Mouse (Mus musculus): ENCODE results near the gene Hectd2.

Hectd2 gene

DNA sequence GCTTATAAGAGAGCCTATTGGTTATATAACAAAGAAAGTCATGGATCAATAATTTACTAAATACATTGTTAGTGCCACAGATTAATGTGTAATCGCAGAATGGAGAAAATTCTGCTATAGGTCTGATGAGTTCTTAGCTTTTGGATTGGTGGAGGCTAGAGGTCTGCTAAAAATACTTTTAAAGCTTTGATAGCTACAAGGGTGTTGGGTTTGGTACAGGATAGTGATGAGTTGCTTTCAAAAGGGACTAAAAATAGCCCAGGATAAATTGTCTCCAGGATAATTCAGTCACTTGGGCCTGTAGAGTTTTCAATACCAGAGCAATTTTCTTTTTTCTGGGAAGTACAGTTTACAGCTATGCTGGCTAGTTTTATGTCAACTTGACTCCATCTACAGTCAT, 108.3 kb downstream of the Hectd2 start:
- DNase-seq: no peak

- DNase-seq: no peak
Observed at GRCm38 (mm10) chr19:36663918-36664317, 109.5 kb downstream of the Hectd2 start.

- DNase-seq: no peak
Observed at GRCm38 (mm10) chr19:36664417-36664816, 110.0 kb downstream of the Hectd2 start.

DNA sequence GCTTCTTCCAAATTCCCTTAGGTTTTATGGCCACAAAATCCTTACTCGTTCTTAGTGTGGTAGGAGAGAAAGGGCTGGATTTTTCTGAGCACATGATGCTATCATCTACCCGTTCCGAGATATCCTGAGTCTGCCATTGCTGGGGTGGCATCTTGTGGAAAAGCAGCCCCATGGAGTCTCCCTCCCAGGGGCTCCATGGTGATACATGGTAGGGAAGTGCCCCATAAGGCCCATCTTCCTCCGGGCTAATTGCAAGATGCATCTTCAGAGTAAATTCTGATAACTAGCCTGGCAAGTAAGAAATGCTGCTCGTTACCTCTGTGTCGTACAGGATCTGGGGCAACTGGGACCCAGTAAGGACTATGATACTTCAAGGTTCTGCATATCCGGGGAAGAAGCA, 110.8 kb downstream of the Hectd2 start:
- DNase-seq: no peak

DNA sequence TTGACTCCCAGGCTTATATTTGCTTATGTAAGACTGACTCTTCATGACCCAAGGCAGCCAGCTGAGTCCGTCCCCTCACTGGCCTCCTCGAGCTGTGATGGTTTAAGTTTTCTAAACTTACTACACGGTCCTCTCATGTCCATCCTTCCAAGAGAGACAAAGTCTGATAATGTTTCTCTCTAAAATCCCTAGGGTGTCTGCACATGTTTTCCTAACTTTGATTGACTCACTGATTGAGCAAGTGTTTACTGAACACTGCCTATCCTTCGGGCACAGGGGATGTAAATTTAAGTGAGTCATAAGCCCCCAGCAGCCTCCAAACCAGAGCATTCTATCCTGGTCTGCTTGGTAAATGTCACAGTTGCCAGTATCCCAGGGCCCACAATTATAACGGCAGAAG, 111.2 kb downstream of the Hectd2 start:
- DNase-seq: no peak

GRCm38 (mm10) chr19:36666471-36666870, 112.0 kb downstream of the Hectd2 start:
- no peak for DNase-seq

DNA sequence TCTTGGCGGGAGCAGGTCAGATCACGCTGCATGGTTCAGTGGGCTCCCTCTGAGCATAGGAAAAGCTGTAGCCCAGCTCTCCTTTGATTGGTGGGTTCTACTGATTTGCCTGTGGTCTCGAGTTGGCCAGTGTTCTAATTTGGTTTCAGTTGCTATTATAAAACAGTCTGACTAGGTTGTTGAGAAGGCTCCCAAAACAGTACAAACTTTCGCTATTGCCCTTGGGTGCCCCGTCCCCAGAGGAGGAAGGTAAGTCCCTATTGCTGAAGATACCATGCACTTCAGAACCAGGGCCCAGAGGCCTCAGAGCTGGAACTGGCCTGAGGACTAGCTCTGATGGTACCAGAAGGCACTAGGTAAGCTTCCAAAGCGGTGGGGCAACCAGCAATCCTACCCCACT, 112.9 kb downstream of the Hectd2 start:
- no peak for DNase-seq

DNA sequence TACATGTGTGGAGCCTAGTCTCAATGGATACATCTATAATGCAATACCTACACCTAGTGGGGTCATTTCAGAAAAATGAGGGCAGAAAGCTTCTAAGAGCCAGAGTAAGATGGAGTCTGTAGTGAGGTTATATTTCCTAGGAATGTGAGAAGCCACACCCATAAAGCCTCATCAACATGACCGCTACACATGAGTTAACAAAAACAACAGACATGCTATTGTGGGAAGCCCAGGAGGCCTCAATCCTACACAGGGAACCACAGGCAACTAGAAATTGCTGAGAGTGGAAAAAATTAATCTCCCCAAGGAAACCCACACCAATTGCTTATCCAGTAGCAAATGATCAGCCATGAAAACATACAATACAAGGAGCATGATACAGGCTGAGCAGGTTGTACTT, 113.7 kb downstream of the Hectd2 start:
- no peak for DNase-seq

DNA sequence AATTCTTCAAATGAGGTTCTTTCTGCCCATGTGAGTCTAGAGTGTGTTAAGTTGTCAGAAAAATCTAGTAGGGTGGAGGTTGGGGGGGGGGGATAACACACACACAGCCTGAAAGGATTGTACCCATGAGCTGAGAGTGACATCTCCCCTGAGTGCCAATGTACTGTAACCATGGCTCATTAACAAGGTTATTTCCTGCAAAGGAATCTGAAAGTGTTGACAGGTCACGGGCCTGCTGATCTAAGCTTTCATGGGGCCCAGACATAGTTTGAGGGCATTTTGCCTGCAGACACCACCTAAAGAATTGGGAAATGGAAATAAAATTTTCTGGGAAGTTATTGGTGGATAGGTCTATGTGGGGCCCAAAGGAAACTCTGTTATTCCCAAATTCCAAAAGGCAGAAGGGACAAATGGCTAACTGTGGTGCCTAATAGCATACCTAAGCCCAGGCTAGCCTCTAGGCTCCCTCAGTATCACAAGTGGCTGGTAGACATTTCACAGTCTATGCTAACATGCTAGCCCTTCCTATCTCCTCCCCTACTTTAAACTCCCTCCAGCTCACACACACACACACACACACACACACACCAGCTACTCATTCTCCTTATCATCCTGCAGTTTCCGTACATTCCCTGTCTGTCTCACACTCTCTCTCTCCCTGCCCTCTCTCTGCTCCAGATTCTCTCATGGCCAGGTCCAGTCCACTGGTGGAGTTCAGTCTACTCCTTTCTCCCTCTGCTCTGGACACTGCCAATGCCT, 114.6 kb downstream of the Hectd2 start:
- no peak for DNase-seq

DNA sequence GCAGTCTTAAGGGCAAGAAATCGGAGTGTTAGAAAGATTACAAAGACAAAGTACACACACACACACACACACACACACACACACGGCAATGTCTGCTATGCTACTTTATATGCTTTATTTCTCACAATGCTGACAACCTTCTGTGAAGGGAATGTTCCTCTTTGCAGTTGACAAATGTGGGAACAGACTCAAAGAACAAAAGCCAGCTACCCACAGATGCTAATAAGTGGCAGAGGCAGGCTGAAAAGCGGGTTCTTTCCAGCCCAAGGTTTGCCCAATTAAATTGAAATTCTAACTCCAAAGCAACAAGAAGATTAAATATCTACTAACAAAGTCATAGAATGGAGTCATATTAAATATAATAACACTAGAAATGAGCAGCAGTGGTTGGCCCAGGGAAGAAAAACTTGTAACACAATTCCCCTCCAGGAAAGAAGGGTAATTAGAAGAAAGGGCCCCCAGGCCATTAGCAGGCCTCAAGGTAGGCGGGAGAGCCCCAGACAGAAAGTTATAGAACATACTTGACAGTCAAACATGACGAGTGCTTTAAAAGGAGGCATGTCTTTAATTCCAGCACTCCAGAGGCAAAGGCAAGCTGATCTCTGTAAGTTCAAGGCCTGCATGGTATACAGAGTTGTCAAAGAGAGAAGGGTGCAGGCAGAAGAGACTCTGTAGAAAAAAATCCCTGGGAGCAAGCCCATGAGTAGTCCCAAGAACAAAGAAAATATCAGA, 115.4 kb downstream of the Hectd2 start:
- DNase-seq: no peak
